Mouse (Mus musculus) CH12.LX (cell line): Measurements from ENCODE around the gene Cds1. TPM values are rescaled to one million over a fixed set of nuclear protein-coding genes. Genes with fewer than 3 reads are reported as not detected.

Experiments used
- DNase-seq: peaks from one replicate; pipeline ENCODE4 v3.0.0-alpha.2; 2013; ENCODE audit errors: extremely low read depth
- H3K27ac ChIP-seq: 2 replicates; pipeline ENCODE4 v1.5.1; 2012; ENCODE audit warnings: low read depth, mild to moderate bottlenecking, control low read depth, moderate library complexity; ENCODE audit not compliant: insufficient read depth
- H3K27me3 ChIP-seq: replicated peaks from 2 replicates; pipeline ENCODE3; 2012; ENCODE audit warnings: inconsistent platforms
- H3K36me3 ChIP-seq, 2 experiments: replicated peaks in 1 of 2; 2 replicates each; pipeline versions ENCODE3 to v1.6.1; 2012; ENCODE audit warnings: inconsistent platforms in 1 of 2, low read length in 1 of 2, mild to moderate bottlenecking in 1 of 2, mixed read lengths in 1 of 2, moderate library complexity in 1 of 2; ENCODE audit not compliant: control insufficient read depth in 1 of 2, insufficient read depth in 1 of 2
- H3K4me1 ChIP-seq, 2 experiments: 2 replicates each; pipeline ENCODE4 v1.6.1; 2012; ENCODE audit warnings: inconsistent platforms in 1 of 2, moderate library complexity in 1 of 2; ENCODE audit not compliant: insufficient read depth in 2 of 2, control insufficient read depth in 1 of 2
- H3K4me2 ChIP-seq: 2 replicates; pipeline ENCODE4 v1.6.1; 2012; ENCODE audit warnings: low read depth, mild to moderate bottlenecking, control low read depth; ENCODE audit not compliant: poor library complexity, insufficient read depth, severe bottlenecking
- H3K4me3 ChIP-seq, 3 experiments: fragments of 150-350 bp in 1 of 3; sonication (generic) in 1 of 3; replicated peaks in 1 of 3; 2 replicates each; pipeline versions ENCODE3 to v1.5.1; 2011 to 2012; ENCODE audit warnings: low read depth in 2 of 3, low read length in 2 of 3, mild to moderate bottlenecking in 2 of 3, moderate library complexity in 2 of 3, control low read depth in 1 of 3, improper control_type of control experiment in 1 of 3, inconsistent platforms in 1 of 3, mixed read lengths in 1 of 3; ENCODE audit not compliant: poor library complexity in 1 of 3
- H3K79me2 ChIP-seq: replicated peaks from 2 replicates; pipeline ENCODE4 v1.6.1; 2012; ENCODE audit warnings: mild to moderate bottlenecking, moderate library complexity; ENCODE audit not compliant: control insufficient read depth, poor library complexity, insufficient read depth, severe bottlenecking; ENCODE audit errors: extremely low read depth
- H3K9ac ChIP-seq: 2 replicates; pipeline ENCODE4 v1.6.1; 2012; ENCODE audit warnings: low read depth, mild to moderate bottlenecking, control low read depth, moderate library complexity; ENCODE audit not compliant: insufficient read depth
- H3K9me3 ChIP-seq: replicated peaks from 2 replicates; pipeline ENCODE3; 2012; ENCODE audit warnings: low read length, inconsistent platforms, mixed read lengths
- CHD2 ChIP-seq: IDR thresholded peaks from 2 replicates; pipeline ENCODE4 v1.6.1; 2011; ENCODE audit warnings: low read length, improper control_type of control experiment
- E2F4 ChIP-seq: IDR thresholded peaks from 2 replicates; pipeline ENCODE4 v1.6.1; 2011; ENCODE audit warnings: low read depth, low read length, improper control_type of control experiment; ENCODE audit not compliant: insufficient replicate concordance
- ETS1 ChIP-seq: conservative IDR thresholded peaks from 2 replicates; pipeline ENCODE4 v1.6.1; 2012; ENCODE audit warnings: low read depth, mild to moderate bottlenecking, inconsistent platforms, low read length, improper control_type of control experiment, moderate library complexity
- IRF4 ChIP-seq: IDR thresholded peaks from 2 replicates; pipeline ENCODE4 v1.6.1; 2014; ENCODE audit warnings: low read depth, mild to moderate bottlenecking, inconsistent platforms, low read length, improper control_type of control experiment
- JUN ChIP-seq: IDR thresholded peaks from 2 replicates; pipeline ENCODE4 v1.6.1; 2011; ENCODE audit warnings: low read depth, mild to moderate bottlenecking, low read length, improper control_type of control experiment, moderate library complexity; ENCODE audit not compliant: insufficient read depth
- JUND ChIP-seq: conservative IDR thresholded peaks from 2 replicates; pipeline ENCODE4 v1.6.1; 2011; ENCODE audit warnings: low read depth, low read length, improper control_type of control experiment
- KAT2A ChIP-seq: IDR thresholded peaks from 2 replicates; pipeline ENCODE4 v1.6.1; 2012; ENCODE audit warnings: low read length, improper control_type of control experiment, inconsistent platforms; ENCODE audit not compliant: insufficient replicate concordance
- MAFK ChIP-seq: IDR thresholded peaks from 2 replicates; pipeline ENCODE4 v1.6.1; 2011; ENCODE audit warnings: low read length, improper control_type of control experiment; ENCODE audit not compliant: insufficient replicate concordance
- MAX ChIP-seq: IDR thresholded peaks from 2 replicates; pipeline ENCODE4 v1.6.1; 2011; ENCODE audit warnings: low read length, improper control_type of control experiment
- MAZ ChIP-seq: IDR thresholded peaks from 2 replicates; pipeline ENCODE4 v1.6.1; 2012; ENCODE audit warnings: low read depth, mild to moderate bottlenecking, inconsistent platforms, low read length, improper control_type of control experiment, moderate library complexity
- MXI1 ChIP-seq: IDR thresholded peaks from 2 replicates; pipeline ENCODE4 v1.6.1; 2011; ENCODE audit warnings: mild to moderate bottlenecking, low read depth, low read length, improper control_type of control experiment
- MYC ChIP-seq: IDR thresholded peaks from 2 replicates; pipeline ENCODE4 v1.6.1; 2011; ENCODE audit warnings: low read depth, mild to moderate bottlenecking, improper control_type of control experiment, low read length
- NRF1 ChIP-seq: IDR thresholded peaks from 2 replicates; pipeline ENCODE4 v1.6.1; 2014; ENCODE audit warnings: low read depth, mild to moderate bottlenecking, inconsistent platforms, low read length, improper control_type of control experiment, moderate library complexity
- PAX5 ChIP-seq: IDR thresholded peaks from 2 replicates; pipeline ENCODE4 v1.6.1; 2012; ENCODE audit warnings: low read length, inconsistent platforms, mixed read lengths
- RAD21 ChIP-seq: IDR thresholded peaks from 2 replicates; pipeline ENCODE4 v1.6.1; 2011; ENCODE audit warnings: low read depth, mild to moderate bottlenecking, low read length, improper control_type of control experiment, moderate library complexity
- TBP ChIP-seq: conservative IDR thresholded peaks from 2 replicates; pipeline ENCODE4 v1.6.1; 2011; ENCODE audit warnings: low read depth, low read length, improper control_type of control experiment
- USF2 ChIP-seq: conservative IDR thresholded peaks from 2 replicates; pipeline ENCODE4 v1.6.1; 2011; ENCODE audit warnings: low read depth, low read length, improper control_type of control experiment
- ZC3H11A ChIP-seq: IDR thresholded peaks from 2 replicates; pipeline ENCODE4 v1.6.1; 2012; ENCODE audit warnings: low read depth, mild to moderate bottlenecking, inconsistent platforms, low read length, improper control_type of control experiment
- ZKSCAN1 ChIP-seq: IDR thresholded peaks from 2 replicates; pipeline ENCODE4 v1.6.1; 2012; ENCODE audit warnings: low read depth, inconsistent platforms, low read length, improper control_type of control experiment, borderline replicate concordance
- dilution Hi-C: fragments of 300-500 bp; cut with MboI; formaldehyde crosslinking; loops from 2 replicates; pipeline ENCODE4 v1.14.3; 2020; ENCODE audit warnings: low sequenced_read_pairs; ENCODE audit not compliant: extremely low pct_unique_long_range_greater_than_20kb, extremely low pct_ligation_motif_present
- in situ Hi-C: fragments of 300-500 bp; cut with MboI; formaldehyde crosslinking; loops from 3 replicates; pipeline ENCODE4 v1.14.3; 2019; ENCODE audit warnings: low sequenced_read_pairs, low pct_ligation_motif_present, low pct_unique_long_range_greater_than_20kb, mixed read lengths
- polyA plus RNA-seq: library from polyadenylated mRNA; unstranded; fragments of >175 nt; gene quantifications from 2 replicates; pipeline ENCODE4 v1.2.1, GENCODE M21; 2012; ENCODE audit warnings: low read depth; ENCODE audit not compliant: insufficient read length
- total RNA-seq, 2 experiments: library from RNA; depleted of rRNA; stranded (reverse); fragments of 300-350 nt in 1 of 2; fragments of >200 nt in 1 of 2; gene quantifications; 2 replicates each; pipeline ENCODE4 v1.2.3; 2012 to 2014

Gene Cds1
- total and polyA plus RNA-seq, 3 experiments: not detected

GRCm38 (mm10) chr5:101784328-101784727 lies 19.4 kb downstream of the Cds1 start:
- H3K4me1 ChIP-seq: no peaks in the 10 kb centered on the region
- TF ChIP-seq KAT2A: no peak
- no peak for TF ChIP-seq ETS1
- TF ChIP-seq MAFK: no peak
- TF ChIP-seq MAX: no peak
- no peak for TF ChIP-seq RAD21
- TF ChIP-seq ZKSCAN1: no peak
- H3K4me2 ChIP-seq: no peak overlapping the region
- dilution Hi-C loops: no loop called here
- H3K9ac ChIP-seq: no peak overlapping the region
- H3K4me3 ChIP-seq: no peak overlapping the region
- H3K27ac ChIP-seq: no peak overlapping the region
- H3K9me3 ChIP-seq: peaks cover 80% of the 10 kb centered on the region
- DNase-seq: no peak
- in situ Hi-C loops: no loop called here
- no peaks in the 10 kb centered on the region for H3K27me3 ChIP-seq
- H3K36me3 ChIP-seq: no peaks in the 10 kb centered on the region
- no peaks in the 10 kb centered on the region for H3K79me2 ChIP-seq

- H3K4me2 ChIP-seq: no peak overlapping the region
- no peaks in the 10 kb centered on the region for H3K79me2 ChIP-seq
- no peak overlapping the region for H3K9ac ChIP-seq
- dilution Hi-C loops: no loop called here
- no peak overlapping the region for H3K27ac ChIP-seq
- no peak for DNase-seq
- H3K4me1 ChIP-seq: no peaks in the 10 kb centered on the region
- H3K36me3 ChIP-seq: no peaks in the 10 kb centered on the region
- H3K4me3 ChIP-seq: no peak overlapping the region
- H3K9me3 ChIP-seq: peaks cover 78% of the 10 kb centered on the region
- TF ChIP-seq ZKSCAN1: no peak
- no peak for TF ChIP-seq MAX
- in situ Hi-C loops: no loop called here
- H3K27me3 ChIP-seq: no peaks in the 10 kb centered on the region
Observed at GRCm38 (mm10) chr5:101784787-101785186, 19.9 kb downstream of the Cds1 start.

- no peak overlapping the region for H3K4me2 ChIP-seq
- H3K4me1 ChIP-seq: no peaks in the 10 kb centered on the region
- dilution Hi-C loops: no loop called here
- peaks cover 74% of the 10 kb centered on the region for H3K9me3 ChIP-seq
- no peak for TF ChIP-seq MXI1
- no peak for TF ChIP-seq JUN
- no peak for TF ChIP-seq E2F4
- TF ChIP-seq TBP: no peak
- no peak for TF ChIP-seq IRF4
- TF ChIP-seq KAT2A: no peak
- no peak for TF ChIP-seq PAX5
- no peak for TF ChIP-seq CHD2
- no peak for TF ChIP-seq ZKSCAN1
- no peak for TF ChIP-seq NRF1
- TF ChIP-seq USF2: no peak
- TF ChIP-seq MYC: no peak
- TF ChIP-seq JUND: no peak
- no peak for TF ChIP-seq MAZ
- TF ChIP-seq ZC3H11A: no peak
- in situ Hi-C loops: no loop called here
- no peaks in the 10 kb centered on the region for H3K36me3 ChIP-seq
- no peaks in the 10 kb centered on the region for H3K27me3 ChIP-seq
- H3K4me3 ChIP-seq: no peak overlapping the region
- no peak for DNase-seq
- no peaks in the 10 kb centered on the region for H3K79me2 ChIP-seq
- no peak overlapping the region for H3K9ac ChIP-seq
- no peak overlapping the region for H3K27ac ChIP-seq
Observed at GRCm38 (mm10) chr5:101785921-101786614, 21.1 kb downstream of the Cds1 start.
